Mouse (Mus musculus) urinary bladder, adult 18-20 months (tissue): Measurements from ENCODE around the gene Selenof.

Source experiments
- DNase-seq, 2 experiments: peaks; one replicate each; pipeline ENCODE4 v3.0.0; 2022; ENCODE audit warnings: low spot score in 2 of 2, mixed read lengths in 2 of 2

Selenof gene

DNA sequence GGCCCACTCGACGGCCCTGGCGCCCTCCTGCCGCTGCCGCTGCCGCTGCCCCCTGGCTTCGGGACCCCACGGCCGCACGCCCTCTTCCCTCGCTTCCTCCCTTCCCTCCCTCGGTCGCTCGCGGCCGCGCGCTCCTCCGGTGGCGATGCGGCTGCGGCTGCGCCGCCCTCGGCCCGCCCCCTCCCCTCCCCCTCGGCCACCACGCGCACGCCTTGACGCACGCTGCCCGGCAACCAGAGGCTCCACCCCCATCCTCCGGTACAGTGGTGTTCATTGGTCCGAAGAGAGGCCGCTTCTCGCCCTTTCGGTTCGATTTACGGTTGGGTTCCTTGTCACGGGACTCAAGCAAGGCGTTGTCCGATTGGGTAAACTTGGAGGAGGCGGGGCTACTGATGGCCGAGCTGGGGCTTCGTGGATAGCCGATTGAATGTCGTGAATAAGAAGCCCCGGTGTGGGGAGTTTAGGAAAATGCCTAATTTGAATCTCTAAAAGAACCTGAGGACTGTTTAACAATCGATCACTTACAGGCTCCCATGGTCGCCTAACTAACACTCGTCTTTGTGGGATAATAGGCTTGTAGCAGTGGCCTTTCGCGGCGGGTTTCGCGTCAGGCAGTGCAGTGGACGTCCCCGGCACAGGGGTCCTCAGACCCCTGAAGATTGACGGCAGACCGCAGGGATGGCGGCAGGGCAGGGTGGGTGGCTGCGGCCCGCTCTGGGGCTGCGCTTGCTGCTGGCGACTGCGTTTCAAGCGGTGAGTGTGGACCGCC is at the start of gene Selenof, which contains the start of gene Hs2st1:
Gene Selenof (plus strand): TSS at position 258 of the 769 bp plus-strand sequence.
Gene Hs2st1 (minus strand): TSS at position 135 of the 769 bp plus-strand sequence.
- peak; percentile 86 to 98 for DNase-seq

DNA sequence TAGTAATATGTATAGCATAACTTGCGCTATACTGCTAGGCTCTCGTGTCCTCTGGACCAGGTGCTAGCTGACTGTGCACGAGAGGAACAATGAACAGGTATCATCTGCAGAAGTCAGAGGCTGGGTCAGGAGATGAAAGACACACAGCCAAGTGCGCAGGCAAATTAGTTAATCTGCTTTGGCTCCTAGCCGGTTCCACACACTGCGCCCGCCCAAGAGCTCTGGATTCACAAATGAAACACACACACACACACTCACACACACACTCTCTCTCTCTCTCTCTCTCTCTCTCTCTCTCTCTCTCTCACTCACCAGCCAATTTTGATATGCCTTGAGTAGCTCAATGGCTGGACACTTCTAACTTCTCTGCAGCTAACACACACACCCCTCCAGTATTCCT is 42.2 kb upstream of the Selenof start:
- no peak for DNase-seq

DNA sequence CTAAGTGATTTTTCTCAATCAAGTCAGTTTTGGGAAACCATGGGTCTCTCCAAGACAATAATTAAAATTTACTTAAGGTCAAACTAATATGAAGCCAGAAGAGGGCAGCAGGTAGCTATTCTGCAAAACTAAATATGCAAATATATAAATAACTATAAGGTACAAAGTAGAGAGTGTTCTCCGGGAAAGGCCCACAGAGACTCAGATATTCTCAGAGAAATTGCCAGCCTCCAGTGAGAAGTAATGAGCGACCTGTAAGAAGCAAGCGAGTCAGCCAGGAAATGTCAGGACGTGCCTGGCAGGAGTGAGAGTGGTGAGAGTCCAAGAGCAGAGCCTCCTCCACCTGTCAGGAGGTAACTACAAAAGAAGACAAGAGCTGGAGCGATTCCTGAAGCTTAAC is 39.1 kb upstream of the Selenof start:
- no peak for DNase-seq

DNA sequence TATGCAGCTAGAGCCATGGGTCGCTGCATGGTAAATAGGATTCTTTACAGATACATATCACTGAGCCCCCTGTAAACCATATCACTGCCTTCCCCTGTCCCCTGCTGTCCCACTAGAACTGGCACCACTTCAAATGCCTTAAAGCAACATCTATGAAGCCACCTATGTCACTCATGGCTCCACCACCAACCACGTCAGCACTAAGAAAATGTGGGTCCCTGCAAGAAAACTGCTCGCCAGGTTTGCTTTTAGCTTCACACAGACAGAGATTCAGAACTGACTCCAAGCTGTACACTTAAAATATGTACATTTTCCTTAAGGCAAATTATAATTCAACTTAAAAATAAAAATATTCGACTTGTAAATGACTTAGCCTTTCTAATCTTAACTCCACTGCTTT is 35.0 kb upstream of the Selenof start:
- DNase-seq, result no peak

DNA sequence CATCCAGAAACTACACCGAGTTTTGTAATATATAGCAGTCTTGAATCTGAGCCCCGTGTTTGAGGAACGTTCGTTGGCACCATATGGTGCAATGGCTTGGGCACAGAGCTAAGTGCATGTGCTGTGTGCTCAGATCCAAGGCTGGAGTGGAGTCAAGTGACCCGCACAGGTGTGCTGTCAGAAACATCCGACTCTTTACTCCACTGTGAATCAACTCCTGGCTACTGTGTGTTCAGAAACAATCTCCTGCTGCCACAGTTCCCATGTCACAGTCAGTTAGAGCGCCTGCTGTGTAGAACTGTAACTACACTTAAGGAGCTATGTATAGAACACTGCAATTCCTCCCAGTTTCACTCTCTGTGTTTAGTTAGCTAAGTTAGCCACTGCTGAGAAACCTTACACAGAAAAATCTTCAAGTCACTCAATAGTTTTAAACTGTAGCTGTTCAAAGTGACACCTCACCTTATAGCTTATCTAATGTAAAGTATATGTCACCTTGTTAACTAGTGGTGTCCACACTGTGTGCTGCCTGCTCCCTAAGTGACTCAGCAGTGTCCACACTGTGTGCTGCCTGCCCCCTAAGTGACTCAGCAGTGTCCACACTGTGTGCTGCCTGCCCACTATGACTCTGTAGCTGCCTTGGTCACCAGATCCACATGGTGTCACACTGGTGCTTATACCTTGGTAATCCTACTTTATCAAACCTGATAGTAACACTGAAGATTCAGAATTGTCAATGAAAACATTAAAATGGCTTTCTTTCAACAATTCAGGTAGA is 32.8 kb upstream of the Selenof start:
- no peak for DNase-seq

DNA sequence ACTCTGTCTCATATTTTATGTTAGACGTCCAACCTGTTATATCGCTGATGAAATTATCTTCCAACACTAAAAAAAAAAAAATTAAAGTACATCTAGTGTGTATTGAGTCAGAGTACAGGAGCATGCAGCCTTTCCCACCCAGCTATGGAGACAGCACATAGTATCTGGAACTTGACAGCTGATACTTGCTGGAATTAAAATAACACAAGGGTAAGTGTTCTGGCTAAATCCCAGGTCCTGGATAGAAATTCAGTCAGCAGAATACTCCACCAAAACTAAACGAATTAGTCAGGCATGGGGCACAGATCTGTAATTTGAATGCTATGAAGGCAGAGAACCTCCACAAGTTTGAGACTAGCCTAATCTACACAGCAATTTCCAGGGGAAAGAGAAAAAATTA is 31.1 kb upstream of the Selenof start:
- no peak for DNase-seq

DNA sequence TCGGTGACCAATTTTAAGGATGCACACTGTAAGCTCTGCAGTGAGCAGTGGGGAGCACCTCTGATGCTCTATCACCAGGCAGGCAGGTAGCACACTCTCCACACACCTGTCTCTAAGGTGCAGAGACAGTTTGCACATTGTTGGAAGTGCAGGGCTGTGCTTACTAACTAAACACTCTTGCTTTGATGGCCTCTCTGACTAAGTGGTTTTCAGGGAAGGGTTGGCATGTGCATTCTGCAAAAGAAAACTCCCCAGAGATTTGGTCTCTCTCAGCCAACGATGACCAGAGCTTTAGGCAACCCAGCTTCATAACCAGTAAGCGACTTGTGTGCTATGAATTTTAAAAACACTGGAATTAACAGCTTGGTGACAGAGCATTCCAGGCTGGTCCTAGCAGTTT is 29.3 kb upstream of the Selenof start:
- DNase-seq, result no peak

DNA sequence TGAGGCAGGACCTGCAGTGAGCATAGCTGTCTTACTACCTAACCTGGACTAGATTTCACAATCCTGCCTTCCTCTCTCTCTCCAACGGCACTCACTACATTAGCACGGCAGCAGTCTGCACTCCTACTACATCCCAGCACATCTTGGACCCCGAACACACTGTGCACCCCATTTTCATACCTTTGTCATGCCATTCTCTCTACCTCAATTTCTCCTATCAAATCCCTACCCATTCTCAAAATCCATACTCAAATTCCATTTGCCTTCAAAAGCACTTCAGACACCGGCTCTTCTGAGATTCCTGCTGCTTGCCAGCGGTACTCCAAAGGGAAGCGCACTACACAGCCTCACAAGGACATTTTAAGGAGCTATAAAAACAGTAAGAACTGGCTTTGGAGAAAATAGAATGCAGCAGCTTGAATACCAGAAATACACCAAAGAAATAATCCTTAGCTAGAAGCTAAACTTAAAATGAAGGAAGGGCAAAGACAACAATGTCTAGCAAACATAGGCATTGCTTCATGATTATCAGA is 28.1 kb upstream of the Selenof start:
- DNase-seq, result no peak

DNA sequence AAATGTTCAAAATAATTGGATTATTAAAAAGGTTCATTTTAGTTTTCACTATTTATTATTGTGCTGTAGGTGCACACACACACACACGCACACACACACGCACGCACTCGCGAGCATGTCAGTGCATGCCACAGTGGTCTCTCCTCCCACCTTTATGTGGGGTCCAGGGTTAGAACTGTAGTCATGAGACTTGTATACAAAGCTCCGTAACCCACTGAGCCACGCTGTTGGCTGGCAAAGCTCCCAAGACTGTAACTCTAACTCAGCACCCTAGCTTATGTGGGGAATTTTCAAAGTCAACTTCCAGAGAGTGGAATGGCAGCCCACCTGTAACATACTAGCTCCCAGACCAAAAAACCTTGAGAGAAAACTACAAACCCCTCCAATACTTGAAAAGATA is 25.0 kb upstream of the Selenof start:
- DNase-seq, result no peak

DNA sequence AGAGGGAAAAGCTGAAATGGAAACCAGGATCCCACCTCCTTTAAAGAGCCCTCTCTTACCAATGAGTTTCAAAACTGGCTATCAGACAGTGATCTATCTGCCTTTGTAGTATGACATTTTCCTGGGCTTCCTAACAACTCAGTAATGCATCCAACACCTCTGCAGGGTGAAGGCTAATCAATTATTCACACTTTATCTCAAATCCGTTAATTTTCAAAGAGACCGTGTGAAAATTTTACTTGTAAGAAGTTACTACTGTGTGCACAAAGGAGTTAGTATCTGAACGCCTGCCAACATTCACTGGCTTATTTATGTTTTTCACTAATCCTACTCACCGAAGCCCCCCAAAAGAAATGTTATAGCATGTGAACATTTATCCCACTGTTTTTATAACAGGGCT is 24.3 kb upstream of the Selenof start:
- no peak for DNase-seq

DNA sequence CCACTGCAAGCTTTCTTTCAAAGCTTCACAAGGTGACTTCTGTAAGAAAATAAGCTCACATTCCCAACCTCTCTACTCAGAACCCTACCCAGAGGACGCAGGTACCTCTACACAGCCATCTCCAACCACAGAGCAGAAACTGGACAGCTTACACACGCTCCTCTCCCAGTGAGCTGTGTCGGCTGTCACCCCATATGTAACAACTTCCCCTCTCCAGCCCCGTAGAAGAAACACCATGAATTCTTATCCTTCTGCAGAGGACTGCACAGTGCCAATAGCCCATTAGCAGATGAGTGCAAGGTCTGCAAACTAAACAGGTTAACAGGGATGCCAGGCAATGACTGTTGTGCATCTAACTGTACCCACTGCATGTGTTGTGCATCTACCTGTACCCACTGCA is 23.6 kb upstream of the Selenof start:
- no peak for DNase-seq

DNA sequence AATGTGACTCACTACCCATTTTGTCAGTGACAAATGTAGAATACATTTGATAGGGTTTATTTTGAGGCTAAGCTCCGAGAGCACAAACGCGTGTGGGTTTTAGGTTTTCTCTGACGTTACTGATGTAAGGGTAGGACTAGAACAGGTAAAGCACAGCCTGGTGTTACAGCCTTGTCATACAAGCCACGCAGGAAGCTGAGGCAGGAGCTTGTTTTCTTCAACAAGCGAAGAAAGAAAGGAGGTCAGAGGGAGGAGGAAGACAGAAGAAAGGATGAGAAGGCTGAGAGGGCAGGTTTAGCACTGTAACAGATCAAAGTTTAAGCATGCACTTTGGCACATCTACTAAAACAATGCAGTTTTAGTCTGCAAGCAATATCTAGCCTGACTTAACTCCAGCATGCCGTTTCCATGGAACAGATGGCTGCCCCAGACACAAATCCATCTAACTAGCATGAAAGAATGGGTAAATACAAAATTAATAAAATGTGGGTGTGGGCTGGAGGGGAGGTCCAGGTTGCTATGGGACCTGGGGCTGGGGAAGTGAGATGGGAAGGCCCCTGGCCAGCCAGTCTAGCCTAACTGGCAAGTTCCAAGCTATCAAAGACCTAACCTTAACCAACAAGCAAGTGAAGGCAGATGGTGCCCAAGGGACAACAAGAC is 21.8 kb upstream of the Selenof start:
- no peak for DNase-seq

DNA sequence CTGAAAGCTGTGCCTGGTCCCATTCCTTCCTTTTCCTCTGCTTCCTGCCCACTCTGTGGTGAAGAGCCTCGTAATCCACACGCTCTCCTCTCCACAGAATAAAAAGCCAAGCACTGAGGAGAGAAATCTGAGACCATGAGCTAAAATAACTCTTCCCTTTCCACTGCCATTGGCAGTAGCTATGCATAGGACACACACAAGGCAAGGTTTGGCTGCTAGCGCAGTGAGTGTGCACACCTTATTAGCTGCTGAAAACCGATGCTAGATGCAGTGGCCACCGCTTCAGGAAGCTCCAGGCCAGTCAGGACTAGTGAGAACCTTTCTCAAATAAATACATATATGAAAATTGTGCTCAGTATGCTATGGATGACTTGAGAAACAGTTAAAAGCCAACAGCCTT is 20.1 kb upstream of the Selenof start:
- DNase-seq, result no peak

DNA sequence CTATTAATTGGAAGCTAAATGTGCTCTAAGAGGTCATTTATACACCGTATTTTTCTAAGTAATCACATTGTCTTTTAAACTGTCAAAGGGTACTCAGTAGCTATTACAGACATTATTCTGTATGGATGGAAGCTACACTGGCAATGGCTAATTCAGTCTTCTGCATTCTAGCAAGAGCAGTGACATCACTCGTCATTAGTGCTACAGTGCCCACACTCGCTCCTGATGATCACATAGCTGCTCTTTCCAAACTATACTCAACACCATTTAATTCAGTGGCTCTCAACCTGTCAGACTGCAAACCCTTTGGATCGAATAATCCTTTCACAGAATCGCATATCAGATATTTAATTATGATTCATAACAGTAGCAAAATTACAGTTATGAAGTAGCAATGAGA is 19.4 kb upstream of the Selenof start:
- no peak for DNase-seq

DNA sequence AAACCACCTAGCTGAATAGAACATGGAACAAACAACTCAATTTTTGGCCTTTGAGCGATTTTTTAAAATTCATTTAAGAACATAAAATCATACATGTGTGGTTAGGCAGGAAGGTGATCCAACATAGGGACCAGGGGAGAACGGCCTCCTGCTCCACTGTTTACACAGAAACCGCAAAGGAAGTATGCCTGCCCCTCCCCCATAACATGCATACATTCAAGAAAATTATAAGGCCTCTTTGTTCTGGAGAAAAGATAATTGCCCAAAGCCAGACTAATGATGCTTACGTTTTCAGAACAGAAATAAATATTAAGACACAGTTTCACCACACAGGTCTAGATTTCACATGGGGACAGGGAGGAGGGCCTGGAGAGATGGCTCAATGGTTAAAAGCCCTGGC is 18.7 kb upstream of the Selenof start:
- DNase-seq, result no peak

DNA sequence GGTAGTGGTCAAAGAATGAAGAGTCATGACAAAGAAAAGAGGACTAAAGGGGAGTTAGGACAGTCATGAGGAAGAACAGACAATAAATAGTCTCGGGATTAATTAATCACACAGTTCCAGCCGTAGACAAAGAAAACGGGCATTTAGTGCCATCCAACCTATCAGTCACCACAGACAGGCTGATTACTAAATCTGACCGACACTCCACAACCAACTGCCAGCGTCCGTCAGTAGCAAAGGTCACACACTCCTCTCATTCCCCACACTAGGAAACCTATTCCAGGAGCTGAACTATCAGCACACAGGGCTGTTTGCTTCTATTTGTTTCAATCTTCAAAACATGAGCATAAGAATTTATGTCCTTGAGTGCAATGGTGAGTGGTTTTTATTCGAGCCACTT is 16.2 kb upstream of the Selenof start:
- no peak for DNase-seq

DNA sequence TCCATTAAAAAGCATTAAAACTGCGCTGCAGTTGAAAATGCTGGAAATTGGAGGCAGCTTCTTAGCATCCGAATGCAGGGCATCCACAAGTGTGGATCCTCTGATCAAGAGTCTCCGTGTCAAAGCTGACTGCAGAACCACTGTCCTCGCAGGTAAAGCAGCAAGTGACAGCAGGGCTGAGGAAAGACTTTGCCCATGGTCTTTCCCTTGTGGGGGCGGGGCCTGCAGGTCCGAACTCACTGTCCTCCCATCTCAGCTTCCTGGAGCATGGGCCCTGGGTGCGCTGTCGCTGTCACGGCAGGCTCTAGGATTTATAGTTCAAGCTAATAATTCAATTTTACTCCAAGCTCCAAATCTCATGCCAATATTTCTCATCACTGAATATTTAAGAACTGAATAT is 15.6 kb upstream of the Selenof start:
- DNase-seq, result no peak

DNA sequence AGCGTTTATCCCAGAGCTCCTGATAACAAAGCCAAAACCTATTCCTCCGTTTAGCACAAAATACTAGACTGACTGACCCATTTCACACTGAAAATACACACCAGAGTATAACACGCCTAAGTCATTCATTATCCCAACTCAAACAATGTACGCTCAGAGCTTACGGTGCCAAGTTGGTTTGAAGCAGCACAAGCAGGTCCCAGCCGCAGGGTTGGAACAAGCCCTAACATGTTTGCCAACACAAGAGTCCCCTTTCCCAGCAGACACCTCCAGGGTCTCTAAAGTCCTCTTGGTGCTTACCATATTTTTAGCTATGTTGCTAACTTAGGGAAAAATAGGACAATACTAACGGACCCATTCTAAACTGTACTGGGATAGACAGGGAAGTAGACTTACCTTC is 15.0 kb upstream of the Selenof start:
- no peak for DNase-seq

DNA sequence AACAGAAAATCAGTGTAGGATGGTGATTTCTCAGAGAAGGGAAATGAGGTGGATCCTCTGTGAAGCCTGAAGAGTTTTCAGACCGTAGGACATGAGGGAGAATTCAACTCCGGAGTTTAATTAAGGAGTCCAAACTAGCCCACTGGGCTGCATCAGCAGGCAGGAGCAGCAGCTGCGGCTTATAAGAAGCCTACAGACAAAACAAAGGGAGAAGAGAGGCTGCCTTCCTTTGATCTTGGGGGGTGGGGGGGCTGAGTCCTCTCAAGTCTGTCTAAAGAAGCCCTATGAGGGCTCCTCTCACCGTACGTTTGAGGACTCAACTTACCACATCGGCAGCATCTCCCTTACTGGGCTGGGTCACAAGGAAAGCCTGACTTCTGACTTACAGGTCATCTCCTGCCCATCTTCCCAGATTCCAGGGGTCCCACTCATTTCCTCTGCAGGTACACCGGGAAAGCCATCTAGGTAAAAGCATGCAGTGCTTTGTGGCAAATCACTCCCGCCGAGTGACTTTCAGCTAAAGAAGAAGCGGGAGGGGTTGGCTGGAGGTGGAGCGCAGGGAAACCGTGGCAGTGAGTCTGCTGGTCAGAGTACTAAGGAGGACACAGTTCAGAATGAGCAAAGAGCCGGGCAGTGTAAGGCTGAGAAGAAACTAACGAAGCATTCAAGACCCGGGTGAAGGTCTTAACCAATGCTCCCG is 13.3 kb upstream of the Selenof start:
- no peak for DNase-seq

DNA sequence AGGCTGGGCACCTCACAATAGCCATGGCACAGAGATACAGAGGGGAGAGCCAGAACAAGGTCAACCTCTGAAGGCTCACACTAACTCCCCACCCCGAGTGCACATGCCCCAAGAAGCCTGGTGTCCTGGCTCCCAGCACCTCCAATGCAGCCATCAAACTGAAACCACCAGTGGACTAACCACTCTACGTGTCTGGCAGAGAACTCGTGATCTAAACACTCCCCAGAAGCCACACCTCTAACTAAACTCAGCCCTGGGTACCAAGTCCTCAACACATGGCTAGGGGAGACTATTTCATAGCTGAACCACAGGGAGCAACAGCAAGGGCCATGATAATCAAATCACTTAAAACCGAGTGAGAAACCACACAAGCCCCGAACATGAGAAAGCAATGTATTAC is 11.8 kb upstream of the Selenof start:
- no peak for DNase-seq

DNA sequence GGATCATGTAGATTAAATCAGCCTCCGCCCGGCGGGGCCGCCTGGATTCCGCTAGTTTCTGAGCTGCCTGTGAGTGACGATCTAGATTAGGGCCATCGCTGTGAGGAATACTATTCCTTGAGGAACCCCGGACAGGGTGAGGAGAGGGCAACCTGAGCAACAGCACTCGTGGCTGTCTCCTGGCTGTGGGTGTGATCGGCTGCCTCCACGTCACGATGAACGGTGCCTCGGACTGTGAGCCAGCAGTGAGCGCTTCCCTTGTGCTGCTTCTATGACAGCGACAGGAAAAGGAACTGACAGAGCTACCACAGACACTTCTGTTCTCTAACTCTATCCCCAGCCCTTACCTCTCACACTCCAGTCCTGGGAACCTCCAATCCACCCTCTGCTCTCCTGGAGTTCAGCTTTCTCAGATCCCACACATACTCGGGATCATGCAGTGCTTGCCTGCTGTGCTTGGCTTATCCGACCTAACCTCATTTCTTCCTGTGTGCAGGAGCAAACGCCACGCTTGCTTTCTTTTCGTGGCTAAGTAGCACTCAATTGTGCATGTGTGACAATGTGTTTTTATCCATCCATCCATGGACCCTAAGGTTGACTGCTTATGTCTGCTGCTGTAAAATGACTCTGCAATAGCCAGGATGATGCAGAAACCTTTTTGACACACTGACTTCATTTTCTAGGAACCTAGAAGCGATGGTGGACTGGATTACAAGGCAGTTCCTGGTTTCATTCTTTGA is 8.4 kb upstream of the Selenof start:
- DNase-seq, result no peak
